Mouse (Mus musculus) small intestine, adult 2 months (tissue): Measurements from ENCODE around the gene Tmem218.

Experiments
- CTCF ChIP-seq: fragments of 200-500 bp; IDR thresholded peaks from 2 replicates; pipeline ENCODE4 v1.5.1; 2012; ENCODE audit warnings: low read depth, mild to moderate bottlenecking, control low read depth, inconsistent platforms, low read length, moderate library complexity, mixed read lengths; ENCODE audit not compliant: insufficient replicate concordance, insufficient read length; ENCODE audit errors: extremely low read depth
- POLR2A ChIP-seq: fragments of 200-500 bp; IDR thresholded peaks from 2 replicates; pipeline ENCODE4 v1.6.1; 2012; ENCODE audit warnings: low read depth, mild to moderate bottlenecking, control low read depth, inconsistent platforms, low read length, moderate library complexity

- TF ChIP-seq CTCF (no peak), POLR2A (no peak)
These were observed 30.5 kb upstream of the Tmem218 start for GRCm38 (mm10) chr9:37177551-37177950.
